Mouse (Mus musculus) G1E (cell line): ENCODE measurements at regions not wholly inside any gene's neighbourhood (a gene's known extent, or its start where the extent isn't known, plus 50 kb on each side); places are given as distances from the start of the nearest gene placed in this dataset.

Experiments
- ATAC-seq: 2 replicates; pipeline ENCODE4 v1.8.0; 2016; ENCODE audit warnings: mild to moderate bottlenecking; ENCODE audit not compliant: insufficient number of reproducible peaks, poor library complexity, low FRiP score, severe bottlenecking; ENCODE audit errors: extremely low read depth
- DNase-seq: peaks from one replicate; pipeline ENCODE4 v3.0.0; 2012; ENCODE audit warnings: low spot score
- H3K27me3 ChIP-seq: 2 replicates; pipeline ENCODE4 v1.6.1; 2012; ENCODE audit warnings: mild to moderate bottlenecking, low read length, inconsistent platforms; ENCODE audit not compliant: insufficient read depth
- H3K36me3 ChIP-seq: replicated peaks from 2 replicates; pipeline ENCODE3; 2012; ENCODE audit warnings: mild to moderate bottlenecking, inconsistent platforms
- H3K4me1 ChIP-seq: 2 replicates; pipeline ENCODE4 v1.6.1; 2012; ENCODE audit warnings: low read depth, low read length, inconsistent platforms, mixed read lengths; ENCODE audit not compliant: insufficient read depth
- H3K4me3 ChIP-seq: 2 replicates; pipeline ENCODE4 v1.5.1; 2012; ENCODE audit warnings: low read depth, mild to moderate bottlenecking, inconsistent platforms, low read length, moderate library complexity, mixed read lengths
- H3K9me3 ChIP-seq: replicated peaks from 2 replicates; pipeline ENCODE4 v1.6.1; 2012; ENCODE audit warnings: inconsistent platforms
- CTCF ChIP-seq: IDR thresholded peaks from 2 replicates; pipeline ENCODE4 v1.5.1; 2012; ENCODE audit warnings: low read depth, low read length, inconsistent platforms, mixed read lengths
- GATA1 ChIP-seq: IDR thresholded peaks from 2 replicates; pipeline ENCODE4 v1.6.1; 2012; ENCODE audit warnings: borderline replicate concordance, low read length, inconsistent platforms, mixed read lengths
- GATA2 ChIP-seq: IDR thresholded peaks from 2 replicates; pipeline ENCODE4 v1.6.1; 2012; ENCODE audit warnings: low read depth, low read length, inconsistent platforms, borderline replicate concordance
- POLR2AphosphoS5 ChIP-seq: IDR thresholded peaks from 2 replicates; pipeline ENCODE4 v1.6.1; 2012; ENCODE audit warnings: low read depth, low read length, inconsistent platforms; ENCODE audit not compliant: insufficient replicate concordance
- TAL1 ChIP-seq: conservative IDR thresholded peaks from 2 replicates; pipeline ENCODE4 v1.6.1; 2012; ENCODE audit warnings: low read depth, low read length, inconsistent platforms, mixed read lengths

GRCm38 (mm10) chr10:96948871-96949270 lies 332.1 kb downstream of the Btg1 start:
- TF ChIP-seq GATA2, result no peak
- TF ChIP-seq POLR2AphosphoS5, result no peak
- TF ChIP-seq GATA1, result no peak
- TF ChIP-seq CTCF, result no peak
- TF ChIP-seq TAL1, result no peak
- ATAC-seq (no peak), DNase-seq (no peak)
- no peaks in the 10 kb centered on the region for H3K9me3 ChIP-seq
- no peak overlapping the region for H3K4me3 ChIP-seq
- no peaks in the 10 kb centered on the region for H3K27me3 ChIP-seq
- H3K36me3 ChIP-seq, result no peaks in the 10 kb centered on the region
- H3K4me1 ChIP-seq, result no peaks in the 10 kb centered on the region

GRCm38 (mm10) chr10:96955036-96955775 lies 338.4 kb downstream of the Btg1 start:
- no peak overlapping the region for H3K4me3 ChIP-seq
- ATAC-seq, result no peak
- no peaks in the 10 kb centered on the region for H3K36me3 ChIP-seq
- no peaks in the 10 kb centered on the region for H3K27me3 ChIP-seq
- H3K4me1 ChIP-seq, result no peaks in the 10 kb centered on the region
- TF ChIP-seq TAL1 (no peak), POLR2AphosphoS5 (no peak), GATA1 (no peak), GATA2 (no peak), CTCF (no peak)
- DNase-seq, result no peak
- peaks cover 10% of the 10 kb centered on the region; the same call in 1 of the 2 replicates for H3K9me3 ChIP-seq

- H3K27me3 ChIP-seq, result no peaks in the 10 kb centered on the region
- DNase-seq (no peak), ATAC-seq (no peak)
- H3K36me3 ChIP-seq, result no peaks in the 10 kb centered on the region
- no peaks in the 10 kb centered on the region for H3K4me1 ChIP-seq
- peaks cover 10% of the 10 kb centered on the region; the same call in 1 of the 2 replicates for H3K9me3 ChIP-seq
- no peak for TF ChIP-seq TAL1
- H3K4me3 ChIP-seq, result no peak overlapping the region
Observed at GRCm38 (mm10) chr10:96955776-96956448, 339.1 kb downstream of the Btg1 start.

GRCm38 (mm10) chr10:96956449-96956834 lies 339.6 kb downstream of the Btg1 start:
- no peaks in the 10 kb centered on the region for H3K36me3 ChIP-seq
- ATAC-seq (no peak), DNase-seq (no peak)
- peaks cover 10% of the 10 kb centered on the region; the same call in 1 of the 2 replicates for H3K9me3 ChIP-seq
- no peaks in the 10 kb centered on the region for H3K4me1 ChIP-seq
- no peaks in the 10 kb centered on the region for H3K27me3 ChIP-seq
- TF ChIP-seq GATA2 (no peak), TAL1 (no peak), CTCF (no peak), POLR2AphosphoS5 (no peak), GATA1 (no peak)
- no peak overlapping the region for H3K4me3 ChIP-seq

DNA sequence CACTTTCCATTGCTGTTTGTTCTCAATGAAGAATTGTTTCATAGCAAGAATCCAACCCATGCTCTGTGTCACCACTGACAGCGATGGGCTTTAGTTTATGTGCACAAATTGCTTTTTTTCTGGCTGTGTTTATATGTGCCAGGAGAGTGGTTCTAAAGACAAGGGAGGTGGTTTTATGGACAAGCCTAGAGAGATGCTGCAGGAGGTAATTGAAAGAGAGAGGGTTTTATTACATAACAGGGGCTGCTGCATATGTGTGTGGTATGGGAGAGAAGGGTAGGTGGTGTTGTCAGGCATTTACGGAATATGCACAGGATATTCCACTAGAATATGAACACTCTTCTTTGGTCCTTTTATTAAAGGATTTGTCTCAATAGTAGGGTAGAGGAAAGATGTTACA lies 340.2 kb downstream of the Btg1 start:
- H3K36me3 ChIP-seq, result no peaks in the 10 kb centered on the region
- H3K9me3 ChIP-seq, result peaks cover 10% of the 10 kb centered on the region; the same call in 1 of the 2 replicates
- no peak for TF ChIP-seq POLR2AphosphoS5
- TF ChIP-seq CTCF, result no peak
- TF ChIP-seq GATA2, result no peak
- no peak for TF ChIP-seq TAL1
- no peak for TF ChIP-seq GATA1
- no peaks in the 10 kb centered on the region for H3K4me1 ChIP-seq
- no peaks in the 10 kb centered on the region for H3K27me3 ChIP-seq
- no peak overlapping the region for H3K4me3 ChIP-seq
- ATAC-seq (no peak), DNase-seq (no peak)

GRCm38 (mm10) chr10:96969825-96970224 lies 353.0 kb downstream of the Btg1 start:
- Histone ChIP-seq H3K27me3 (no peaks in the 10 kb centered on the region), H3K4me1 (no peaks in the 10 kb centered on the region), H3K36me3 (no peaks in the 10 kb centered on the region), H3K9me3 (peaks cover 8% of the 10 kb centered on the region; the same call in 1 of the 2 replicates), H3K4me3 (no peak overlapping the region)
- DNase-seq (no peak), ATAC-seq (no peak)
- no peak for TF ChIP-seq POLR2AphosphoS5
- no peak for TF ChIP-seq GATA1
- no peak for TF ChIP-seq TAL1
- TF ChIP-seq GATA2, result no peak
- TF ChIP-seq CTCF, result no peak
